Mouse (Mus musculus): ENCODE measurements around the gene A430078G23Rik. TPM values are rescaled to one million over a fixed set of nuclear protein-coding genes. Genes with fewer than 3 reads are reported as not detected.

The A430078G23Rik gene
- total RNA-seq, 2 experiments from 2014 or later: 0.40 to 0.79 TPM

- peak; percentile 23 to 41 for DNase-seq
Observed at GRCm38 (mm10) chr8:3348142-3348823, 4.9 kb upstream of the A430078G23Rik start.

- DNase-seq: no peak
Observed at GRCm38 (mm10) chr8:3350747-3351146, 2.5 kb upstream of the A430078G23Rik start.

- no peak for DNase-seq
Observed at GRCm38 (mm10) chr8:3352715-3353114, 500 bp upstream of the A430078G23Rik start.

GRCm38 (mm10) chr8:3353811-3354442 is 712 bp downstream of the A430078G23Rik start:
- no peak for DNase-seq

- no peak for DNase-seq
Observed at GRCm38 (mm10) chr8:3354443-3354812, 1.2 kb downstream of the A430078G23Rik start.

GRCm38 (mm10) chr8:3355586-3355985 is 2.4 kb downstream of the A430078G23Rik start:
- no peak for DNase-seq

GRCm38 (mm10) chr8:3358060-3358459 is 4.8 kb downstream of the A430078G23Rik start:
- peak; percentile 88 to 94 for DNase-seq

- DNase-seq: peak in 1 of 2 experiments; percentile 45
Observed at GRCm38 (mm10) chr8:3367086-3367485, 13.9 kb downstream of the A430078G23Rik start.

GRCm38 (mm10) chr8:3368091-3368490 is 14.9 kb downstream of the A430078G23Rik start:
- no peak for DNase-seq

GRCm38 (mm10) chr8:3375748-3376147 is 22.5 kb downstream of the A430078G23Rik start:
- no peak for DNase-seq

GRCm38 (mm10) chr8:3376641-3377274 is 23.5 kb downstream of the A430078G23Rik start:
- peak; percentile 14 to 49 for DNase-seq

- peak; percentile 74 to 84 for DNase-seq
Observed at GRCm38 (mm10) chr8:3387286-3387685, 34.1 kb downstream of the A430078G23Rik start.

GRCm38 (mm10) chr8:3388591-3389338 is 35.5 kb downstream of the A430078G23Rik start:
- DNase-seq: no peak

GRCm38 (mm10) chr8:3389506-3389905 is 36.3 kb downstream of the A430078G23Rik start:
- DNase-seq: no peak

- DNase-seq: no peak
Observed at GRCm38 (mm10) chr8:3392293-3392692, 39.1 kb downstream of the A430078G23Rik start.

- DNase-seq: peak; percentile 95 to 96
Observed at GRCm38 (mm10) chr8:3392771-3393710, 39.8 kb downstream of the A430078G23Rik start, which contains the start of gene Arhgef18. Arhgef18 (plus strand) TSS chr8:3393006.

GRCm38 (mm10) chr8:3394600-3394999 is 41.4 kb downstream of the A430078G23Rik start:
- peak; percentile 27 to 39 for DNase-seq

- DNase-seq: no peak
Observed at GRCm38 (mm10) chr8:3395246-3395645, 42.0 kb downstream of the A430078G23Rik start.

- peak; percentile 36 for DNase-seq
Observed at GRCm38 (mm10) chr8:3397597-3397996, 44.4 kb downstream of the A430078G23Rik start.

- DNase-seq: no peak
Observed at GRCm38 (mm10) chr8:3400509-3400908, 47.3 kb downstream of the A430078G23Rik start.

- no peak for DNase-seq
Observed at GRCm38 (mm10) chr8:3407417-3407816, 54.2 kb downstream of the A430078G23Rik start.
